Mouse (Mus musculus) embryonic stem cell, embryonic (primary cell): ENCODE measurements at regions not wholly inside any gene's neighbourhood (a gene's known extent, or its start where the extent isn't known, plus 50 kb on each side); places are given as distances from the start of the nearest gene placed in this dataset.

ENCODE experiments used
- CTCF ChIA-PET, 4 experiments: fragments of 300-600 bp in 2 of 4; fragments of 350-600 bp in 2 of 4; sonication (Branson Sonifier 250); formaldehyde crosslinking; loops; one replicate each; lab custom pipeline; 2022; ENCODE audit warnings: inconsistent platforms in 2 of 4; lab: Charles Lee
- POLR2A ChIA-PET, 4 experiments: fragments of 300-600 bp in 2 of 4; fragments of 350-600 bp in 2 of 4; sonication (Branson Sonifier 250); formaldehyde crosslinking; loops; one replicate each; lab custom pipeline; 2022; ENCODE audit warnings: antibody characterized with exemption in 4 of 4, inconsistent platforms in 1 of 4; lab: Charles Lee

- ChIA-PET CTCF (no interaction called here), POLR2A (no interaction called here)
Observed at GRCm38 (mm10) chr13:82187196-82187595, 404.3 kb downstream of the Cetn3 start.

GRCm38 (mm10) chr13:82200739-82201138, 417.9 kb downstream of the Cetn3 start:
- ChIA-PET POLR2A (interaction anchor here in 1 of 4 experiments (0.6 kb wide), 1 partner anchor 258 kb away, joined by 3 read pairs; no protein-coding TSS in a partner anchor), CTCF (no interaction called here)

GRCm38 (mm10) chr13:82225430-82225829, 442.6 kb downstream of the Cetn3 start:
- ChIA-PET CTCF (no interaction called here), POLR2A (no interaction called here)

- CTCF ChIA-PET, result no interaction called here
- POLR2A ChIA-PET, result no interaction called here
Observed at GRCm38 (mm10) chr13:82233901-82234300, 451.0 kb downstream of the Cetn3 start.

- ChIA-PET CTCF (no interaction called here), POLR2A (no interaction called here)
Observed at GRCm38 (mm10) chr13:82246231-82246630, 463.4 kb downstream of the Cetn3 start.

GRCm38 (mm10) chr13:82250361-82250760, 467.5 kb downstream of the Cetn3 start:
- POLR2A ChIA-PET, result interaction anchor here in 1 of 4 experiments (0.7 kb wide), 1 partner anchor 1446 kb away, joined by 5 read pairs; no protein-coding TSS in a partner anchor
- CTCF ChIA-PET, result no interaction called here

- CTCF ChIA-PET, result no interaction called here
Observed at GRCm38 (mm10) chr13:82258491-82258935, 475.6 kb downstream of the Cetn3 start.

GRCm38 (mm10) chr13:82264236-82264635, 481.4 kb downstream of the Cetn3 start:
- ChIA-PET POLR2A (no interaction called here), CTCF (no interaction called here)

More at GRCm38 (mm10) chr13:82258491-82258935, 475.6 kb downstream of the Cetn3 start:
- POLR2A ChIA-PET, result no interaction called here

GRCm38 (mm10) chr13:82265170-82265569, 482.3 kb downstream of the Cetn3 start:
- POLR2A ChIA-PET, result no interaction called here
- CTCF ChIA-PET, result no interaction called here

GRCm38 (mm10) chr13:82265736-82266135, 482.9 kb downstream of the Cetn3 start:
- ChIA-PET CTCF (no interaction called here), POLR2A (no interaction called here)

GRCm38 (mm10) chr13:82274733-82275132, 491.9 kb downstream of the Cetn3 start:
- ChIA-PET CTCF (no interaction called here), POLR2A (no interaction called here)

GRCm38 (mm10) chr13:82276001-82276400, 493.1 kb downstream of the Cetn3 start:
- CTCF ChIA-PET, result no interaction called here
- POLR2A ChIA-PET, result no interaction called here

- POLR2A ChIA-PET, result no interaction called here
- CTCF ChIA-PET, result no interaction called here
Observed at GRCm38 (mm10) chr13:82280744-82281143, 497.9 kb downstream of the Cetn3 start.

- CTCF ChIA-PET, result no interaction called here
- POLR2A ChIA-PET, result interaction anchor here in 1 of 4 experiments (0.6 kb wide), 1 partner anchor 1229 kb away, joined by 9 read pairs; no protein-coding TSS in a partner anchor
Observed at GRCm38 (mm10) chr13:82295834-82296233, 513.0 kb downstream of the Cetn3 start.

- POLR2A ChIA-PET, result no interaction called here
Observed at GRCm38 (mm10) chr13:82304227-82304626, 521.4 kb downstream of the Cetn3 start.

GRCm38 (mm10) chr13:82305076-82305475, 522.2 kb downstream of the Cetn3 start:
- POLR2A ChIA-PET, result no interaction called here
- CTCF ChIA-PET, result no interaction called here

More at GRCm38 (mm10) chr13:82304227-82304626, 521.4 kb downstream of the Cetn3 start:
- CTCF ChIA-PET, result no interaction called here

- ChIA-PET CTCF (interaction anchor here in 1 of 4 experiments (0.6 kb wide), 1 partner anchor 581 kb away, joined by 3 read pairs; no protein-coding TSS in a partner anchor), POLR2A (interaction anchor here in 1 of 4 experiments (0.6 kb wide), 1 partner anchor 1433 kb away, joined by 5 read pairs; no protein-coding TSS in a partner anchor)
Observed at GRCm38 (mm10) chr13:82308336-82308735, 525.5 kb downstream of the Cetn3 start.

- ChIA-PET CTCF (no interaction called here), POLR2A (no interaction called here)
Observed at GRCm38 (mm10) chr13:82316573-82317202, 533.8 kb downstream of the Cetn3 start.

- ChIA-PET POLR2A (no interaction called here), CTCF (no interaction called here)
Observed at GRCm38 (mm10) chr13:82317203-82317580, 534.3 kb downstream of the Cetn3 start.

GRCm38 (mm10) chr13:82318395-82318794, 535.5 kb downstream of the Cetn3 start:
- CTCF ChIA-PET, result no interaction called here
- POLR2A ChIA-PET, result no interaction called here

GRCm38 (mm10) chr13:82354355-82354754, 571.5 kb downstream of the Cetn3 start:
- ChIA-PET POLR2A (no interaction called here), CTCF (no interaction called here)
